Mouse (Mus musculus) intestine, embryonic 16.5 days (tissue): ENCODE data around the gene Sult2b1. TPM values are rescaled to one million over a fixed set of nuclear protein-coding genes. Genes with fewer than 3 reads are reported as not detected.

Experiments used
- ATAC-seq: fragments of 200-750 bp; cut with Nextera tagmentation; 2 replicates; pipeline ENCODE4 v1.8.0; 2017; ENCODE audit warnings: moderate TSS enrichment, moderate library complexity
- H3K27ac ChIP-seq: fragments of 300-500 bp; sonication (generic); 2 replicates; pipeline ENCODE4 v1.5.1; 2014; ENCODE audit warnings: mild to moderate bottlenecking, low read length
- H3K27me3 ChIP-seq: fragments of 300-500 bp; sonication (generic); replicated peaks from 2 replicates; pipeline ENCODE4 v1.6.1; 2014; ENCODE audit warnings: low read length, control low read depth, mixed read lengths; ENCODE audit not compliant: control insufficient read depth, insufficient read depth
- H3K36me3 ChIP-seq: fragments of 300-500 bp; sonication (generic); 2 replicates; pipeline ENCODE4 v1.6.1; 2014; ENCODE audit warnings: low read length, control low read depth; ENCODE audit not compliant: control insufficient read depth, insufficient read depth
- H3K4me1 ChIP-seq: fragments of 300-500 bp; sonication (generic); 2 replicates; pipeline ENCODE4 v1.6.1; 2014; ENCODE audit warnings: low read length, control low read depth, mixed read lengths; ENCODE audit not compliant: control insufficient read depth, insufficient read depth
- H3K4me2 ChIP-seq: fragments of 300-500 bp; sonication (generic); 2 replicates; pipeline ENCODE4 v1.6.1; 2014; ENCODE audit warnings: low read depth, low read length, control low read depth
- H3K4me3 ChIP-seq: fragments of 300-500 bp; sonication (generic); 2 replicates; pipeline ENCODE4 v1.5.1; 2014; ENCODE audit warnings: mild to moderate bottlenecking, low read length
- H3K9ac ChIP-seq: fragments of 300-500 bp; sonication (generic); 2 replicates; pipeline ENCODE4 v1.6.1; 2014; ENCODE audit warnings: low read depth, low read length
- H3K9me3 ChIP-seq: fragments of 300-500 bp; sonication (generic); 2 replicates; pipeline ENCODE4 v1.6.1; 2016; ENCODE audit warnings: low read length, control low read depth; ENCODE audit not compliant: control insufficient read depth
- WGBS: fragments of 180-500 bp; shearing (Covaris S2); extraction: QIAGEN DNeasy Blood & Tissue Kit; methylation state at CpG from one replicate; pipeline ENCODE4 v1.1.7; 2014; 5-methylcytosine and 5-hydroxymethylcytosine counted together
- polyA plus RNA-seq: library from polyadenylated mRNA; unstranded; fragments of >200 nt; fragmentation: Nextera tagmentation; extraction: Ambion mirVana; gene quantifications from 2 replicates; pipeline ENCODE4 v1.2.1, GENCODE M21; 2015

The Sult2b1 gene
- polyA plus RNA-seq, 1 experiment from 2014 or later, result 3.9 TPM

- peak; percentile 5; the same call in 1 of the 2 replicates for ATAC-seq
- peaks cover 15% of the 10 kb centered on the region for H3K36me3 ChIP-seq
- peak overlapping the region; percentile 41; the same call in 1 of the 2 replicates for H3K9ac ChIP-seq
- peaks cover 53% of the 10 kb centered on the region for H3K4me1 ChIP-seq
- WGBS, result 1% methylated on average over 27 of the region's 27 CpGs
- no peaks in the 10 kb centered on the region for H3K9me3 ChIP-seq
- H3K4me3 ChIP-seq, result peak overlapping the region; percentile 70
- no peaks in the 10 kb centered on the region for H3K27me3 ChIP-seq
- H3K4me2 ChIP-seq, result peak overlapping the region; percentile 99
- peak overlapping the region; percentile 85 for H3K27ac ChIP-seq
These were observed 77.0 kb downstream of the Sult2b1 start for GRCm38 (mm10) chr7:45707375-45707967.

GRCm38 (mm10) chr7:45706721-45707241, 77.7 kb downstream of the Sult2b1 start:
- H3K36me3 ChIP-seq, result peaks cover 12% of the 10 kb centered on the region
- peak; percentile 6; the same call in 1 of the 2 replicates for ATAC-seq
- H3K4me1 ChIP-seq, result peaks cover 53% of the 10 kb centered on the region
- WGBS, result under 1% methylated on average over 37 of the region's 45 CpGs
- peak overlapping the region; percentile 85 for H3K27ac ChIP-seq
- peak overlapping the region; percentile 70 for H3K4me3 ChIP-seq
- H3K4me2 ChIP-seq, result peak overlapping the region; percentile 99
- H3K9ac ChIP-seq, result peak overlapping the region; percentile 86
- H3K9me3 ChIP-seq, result no peaks in the 10 kb centered on the region
- no peaks in the 10 kb centered on the region for H3K27me3 ChIP-seq

DNA sequence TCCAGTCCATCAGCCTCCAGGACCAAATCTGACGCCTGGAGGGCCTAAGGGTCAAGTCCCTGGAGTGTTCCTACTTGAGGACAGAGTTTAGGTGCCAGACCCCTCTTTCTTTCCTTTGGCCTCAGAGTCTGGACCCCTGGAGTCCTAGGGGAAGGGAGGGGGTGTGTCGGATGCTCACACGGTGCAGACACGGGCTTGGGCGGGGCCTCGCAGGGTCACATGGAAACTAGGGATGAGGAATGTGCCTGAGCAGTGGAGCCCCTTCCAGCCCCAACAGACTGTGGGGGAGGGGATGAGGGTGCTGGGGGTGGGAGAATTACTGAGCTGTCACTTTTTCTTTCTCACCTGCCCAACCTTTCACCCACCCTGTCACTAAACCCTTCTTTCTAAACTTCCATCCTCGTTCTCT, 78.6 kb downstream of the Sult2b1 start:
- H3K4me1 ChIP-seq, result peaks cover 52% of the 10 kb centered on the region
- ATAC-seq, result no peak
- WGBS, result 0% methylated on average over 7 of the region's 7 CpGs
- peak overlapping the region; percentile 86 for H3K9ac ChIP-seq
- peaks cover 5% of the 10 kb centered on the region for H3K36me3 ChIP-seq
- H3K27ac ChIP-seq, result peak overlapping the region; percentile 93
- peak overlapping the region; percentile 99 for H3K4me2 ChIP-seq
- H3K4me3 ChIP-seq, result peak overlapping the region; percentile 70
- 0 out of 2 replicates have a peak, but pooled peaks cover 2% of the 10 kb centered on the region for H3K27me3 ChIP-seq
- no peaks in the 10 kb centered on the region for H3K9me3 ChIP-seq

- H3K4me3 ChIP-seq, result peak overlapping the region; percentile 70
These were observed 79.0 kb downstream of the Sult2b1 start for GRCm38 (mm10) chr7:45705443-45705864.

DNA sequence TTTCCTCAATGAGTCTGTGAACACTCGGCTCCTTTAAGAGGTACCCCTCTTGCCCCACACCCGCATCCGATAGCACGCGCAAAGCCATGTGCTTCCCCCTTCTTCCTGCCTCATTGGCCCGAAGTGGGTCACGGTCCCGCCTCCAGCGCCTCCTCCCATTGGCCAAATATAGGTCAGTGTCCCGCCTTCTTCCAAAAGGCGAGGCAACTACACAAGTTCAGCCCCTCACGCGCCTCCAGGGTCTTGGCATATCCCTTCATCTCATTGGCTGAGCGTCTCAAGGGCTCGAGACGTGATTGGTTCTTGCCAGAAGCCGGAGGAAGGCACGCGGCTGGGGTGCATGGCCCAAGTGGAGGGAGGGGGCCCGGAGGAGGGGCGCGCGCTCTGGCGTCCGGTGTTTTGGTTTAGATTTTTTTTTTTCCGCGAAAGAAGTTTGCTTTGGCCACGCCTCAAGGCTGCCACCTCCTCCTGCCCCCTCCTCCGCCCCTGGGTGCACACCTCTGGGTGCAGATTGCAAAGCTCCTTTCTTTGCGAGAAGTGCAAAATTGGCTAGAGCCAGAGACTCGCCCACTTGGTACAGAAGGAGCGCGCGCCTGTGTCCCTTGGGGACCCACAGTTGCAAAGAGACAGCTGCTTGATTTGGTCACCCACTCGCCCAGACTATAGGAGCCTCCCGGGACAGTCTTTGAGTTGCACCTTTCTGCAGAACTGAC, 79.6 kb downstream of the Sult2b1 start, which contains the start of gene Dbp:
TSS of gene Dbp (plus strand) at position 359 of the 713 bp plus-strand sequence.
- 0% methylated on average over 36 of the region's 36 CpGs for WGBS
- Histone ChIP-seq H3K4me2 (peak within 1 kb of the TSS; percentile 99), H3K27ac (peak within 1 kb of the TSS; percentile 93), H3K27me3 (peaks cover 10% of the 10 kb centered on the region), H3K9ac (peak within 1 kb of the TSS; percentile 76), H3K9me3 (no peaks in the 10 kb centered on the region), H3K4me1 (peaks cover 54% of the 10 kb centered on the region), H3K4me3 (peak within 1 kb of the TSS; percentile 70), H3K36me3 (no peaks in the 10 kb centered on the region)
- peak; percentile 79 for ATAC-seq

More at GRCm38 (mm10) chr7:45705443-45705864, 79.0 kb downstream of the Sult2b1 start:
- H3K9ac ChIP-seq, result peak overlapping the region; percentile 76
- H3K27me3 ChIP-seq, result peaks cover 4% of the 10 kb centered on the region
- H3K27ac ChIP-seq, result peak overlapping the region; percentile 93
- ATAC-seq, result peak; percentile 0; the same call in 1 of the 2 replicates
- H3K36me3 ChIP-seq, result peaks cover 2% of the 10 kb centered on the region
- no peaks in the 10 kb centered on the region for H3K9me3 ChIP-seq
- H3K4me2 ChIP-seq, result peak overlapping the region; percentile 99
- WGBS, result under 1% methylated on average over 21 of the region's 21 CpGs
- peaks cover 52% of the 10 kb centered on the region for H3K4me1 ChIP-seq

GRCm38 (mm10) chr7:45704046-45704559, 80.4 kb downstream of the Sult2b1 start:
- peaks cover 16% of the 10 kb centered on the region for H3K27me3 ChIP-seq
- peak overlapping the region; percentile 96 for H3K4me2 ChIP-seq
- peak overlapping the region; percentile 68 for H3K9ac ChIP-seq
- H3K4me3 ChIP-seq, result peak overlapping the region; percentile 70
- no peaks in the 10 kb centered on the region for H3K36me3 ChIP-seq
- peak overlapping the region; percentile 89 for H3K27ac ChIP-seq
- peak; percentile 47 for ATAC-seq
- H3K4me1 ChIP-seq, result peaks cover 56% of the 10 kb centered on the region
- WGBS, result 1% methylated on average over 13 of the region's 13 CpGs
- H3K9me3 ChIP-seq, result no peaks in the 10 kb centered on the region

- peak overlapping the region; percentile 68 for H3K9ac ChIP-seq
- H3K9me3 ChIP-seq, result no peaks in the 10 kb centered on the region
- no peak for ATAC-seq
- H3K27me3 ChIP-seq, result peaks cover 20% of the 10 kb centered on the region
- peak overlapping the region; percentile 70 for H3K4me3 ChIP-seq
- WGBS, result 49% methylated on average over 12 of the region's 12 CpGs
- peak overlapping the region; percentile 89 for H3K27ac ChIP-seq
- H3K4me1 ChIP-seq, result peaks cover 51% of the 10 kb centered on the region
- no peaks in the 10 kb centered on the region for H3K36me3 ChIP-seq
- H3K4me2 ChIP-seq, result peak overlapping the region; percentile 96
These were observed 80.9 kb downstream of the Sult2b1 start for GRCm38 (mm10) chr7:45703521-45704033.

GRCm38 (mm10) chr7:45702809-45703520, 81.5 kb downstream of the Sult2b1 start:
- no peaks in the 10 kb centered on the region for H3K9me3 ChIP-seq
- H3K4me1 ChIP-seq, result peaks cover 45% of the 10 kb centered on the region
- no peak overlapping the region for H3K4me3 ChIP-seq
- H3K27ac ChIP-seq, result no peak overlapping the region
- ATAC-seq, result no peak
- 90% methylated on average over 17 of the region's 17 CpGs for WGBS
- no peak overlapping the region for H3K4me2 ChIP-seq
- peak overlapping the region; percentile 68; the same call in 1 of the 2 replicates for H3K9ac ChIP-seq
- H3K27me3 ChIP-seq, result peaks cover 24% of the 10 kb centered on the region
- no peaks in the 10 kb centered on the region for H3K36me3 ChIP-seq
